Mouse (Mus musculus) bone marrow, adult 2 months (tissue): ENCODE data around the gene B3gnt7.

Source experiments
- CTCF ChIP-seq: fragments of 200-500 bp; IDR thresholded peaks from 2 replicates; pipeline ENCODE4 v1.5.1; 2011; ENCODE audit warnings: low read length, control low read depth; ENCODE audit not compliant: control insufficient read depth, insufficient read depth
- POLR2A ChIP-seq: fragments of 200-500 bp; IDR thresholded peaks from 2 replicates; pipeline ENCODE4 v1.6.1; 2011; ENCODE audit warnings: low read depth, mild to moderate bottlenecking, control low read depth, low read length, borderline replicate concordance; ENCODE audit not compliant: control insufficient read depth

- no peak for TF ChIP-seq CTCF
- no peak for TF ChIP-seq POLR2A
Observed at GRCm38 (mm10) chr1:86349201-86349600, 46.6 kb downstream of the B3gnt7 start.
